9 mouse cellular contexts compared by ENCODE assay signal in genomic region chr10:45009676-45010075, GRCm38 (mm10). TPM values are rescaled to one million over a fixed set of nuclear protein-coding genes. Genes with fewer than 3 reads are reported as not detected.
DNase-seq lines count a peak whose midpoint lies in the region; ATAC-seq lines count a peak whose summit lies in the region.
"Had no signal": no experiment of that assay in that cellular context is flagged by ENCODE, and none has a peak within 500 bp of the region (broad histone marks: within the 10 kb centered on the region; RNA-seq: fewer than 3 reads in every experiment).

No protein-coding gene starts in this region.

- H3K4me3 ChIP-seq in hindbrain, embryonic 12.5 days: no peak overlapping the region
- no peak overlapping the region for H3K4me3 ChIP-seq in limb, embryonic 13.5 days
- no peak overlapping the region for H3K4me3 ChIP-seq in liver, embryonic 12.5 days
- H3K4me3 ChIP-seq: myocyte had no signal

- no peak overlapping the region for H3K9ac ChIP-seq in hindbrain, embryonic 12.5 days
- no peak overlapping the region for H3K9ac ChIP-seq in limb, embryonic 13.5 days
- H3K9ac ChIP-seq in liver, embryonic 12.5 days: no peak overlapping the region

- no peak overlapping the region for H3K4me2 ChIP-seq in hindbrain, embryonic 12.5 days (replicated peaks)
- H3K4me2 ChIP-seq in limb, embryonic 13.5 days (replicated peaks): peak overlapping the region; percentile 9; the same call in 1 of the 2 replicates
- no peak overlapping the region for H3K4me2 ChIP-seq in liver, embryonic 12.5 days

- H3K9me3 ChIP-seq in hindbrain, embryonic 12.5 days (replicated peaks): no peaks in the 10 kb centered on the region
- H3K9me3 ChIP-seq in limb, embryonic 13.5 days: no peaks in the 10 kb centered on the region
- no peaks in the 10 kb centered on the region for H3K9me3 ChIP-seq in liver, embryonic 12.5 days (replicated peaks)

- peak; percentile 13 for DNase-seq in urinary bladder, postnatal 14 days (ENCODE audit: low spot score)
- no peak for DNase-seq in urinary bladder, adult 2 months (ENCODE audit: low spot score)
- no peak for DNase-seq in kidney, postnatal 10 days
- no peak for DNase-seq in kidney, postnatal 14 days
- no peak for DNase-seq in adrenal gland, postnatal 14 days

- peaks cover 2% of the 10 kb centered on the region; the same call in 1 of the 2 replicates for H3K27me3 ChIP-seq in hindbrain, embryonic 12.5 days
- no peaks in the 10 kb centered on the region; the same call in 1 of the 2 replicates for H3K27me3 ChIP-seq in limb, embryonic 13.5 days
- H3K27me3 ChIP-seq in liver, embryonic 12.5 days (replicated peaks): no peaks in the 10 kb centered on the region

- H3K4me1 ChIP-seq in hindbrain, embryonic 12.5 days: no peaks in the 10 kb centered on the region
- peaks cover 10% of the 10 kb centered on the region for H3K4me1 ChIP-seq in limb, embryonic 13.5 days
- no peaks in the 10 kb centered on the region for H3K4me1 ChIP-seq in liver, embryonic 12.5 days

- no peak overlapping the region for H3K27ac ChIP-seq in hindbrain, embryonic 12.5 days
- no peak overlapping the region; the same call in 1 of the 2 replicates for H3K27ac ChIP-seq in limb, embryonic 13.5 days
- no peak overlapping the region for H3K27ac ChIP-seq in liver, embryonic 12.5 days

- H3K36me3 ChIP-seq in hindbrain, embryonic 12.5 days: no peaks in the 10 kb centered on the region
- no peaks in the 10 kb centered on the region for H3K36me3 ChIP-seq in limb, embryonic 13.5 days
- no peaks in the 10 kb centered on the region for H3K36me3 ChIP-seq in liver, embryonic 12.5 days

- 20% methylated on average over 10 of the region's 10 CpGs for WGBS in hindbrain, embryonic 12.5 days
- WGBS in limb, embryonic 13.5 days: 11% methylated on average over 10 of the region's 10 CpGs
- WGBS in liver, embryonic 12.5 days (ENCODE audit: insufficient replicate concordance): 76% methylated on average over 10 of the region's 10 CpGs

- ATAC-seq in hindbrain, embryonic 12.5 days (ENCODE audit: low FRiP score): peak; percentile 60; the same call in 1 of the 2 replicates
- peak; percentile 94 for ATAC-seq in limb, embryonic 13.5 days (ENCODE audit: low FRiP score, low read depth)
- no peak for ATAC-seq in liver, embryonic 12.5 days

RNA-seq across cellular contexts. Expression of gene Prep, which starts 57.3 kb away (rescaled TPM):
- polyA plus RNA-seq in urinary bladder, adult 2 months (2012; rRNA removed): 10.7 and 11.9 TPM in 2 replicates
- polyA plus RNA-seq in hindbrain, embryonic 12.5 days (2016; fragmentation: Nextera tagmentation; extraction: Ambion mirVana): 29.0 and 29.5 TPM in 2 replicates
- polyA plus RNA-seq in limb, embryonic 13.5 days (2015; fragmentation: Nextera tagmentation; extraction: Ambion mirVana): 25.5 and 25.6 TPM in 2 replicates
- 15.7 and 16.1 TPM in 2 replicates for polyA plus RNA-seq in liver, embryonic 12.5 days (2016; fragmentation: Nextera tagmentation; extraction: Ambion mirVana)
- total RNA-seq in adrenal gland, postnatal 14 days (2021): 18.3 and 19.7 TPM in 2 replicates
